Mouse (Mus musculus) lung, postnatal 0 days (tissue): ENCODE data around the gene Dclk1.

ENCODE experiments used
- CTCF ChIP-seq: IDR thresholded peaks from 2 replicates; pipeline ENCODE4 v1.5.1; 2016; ENCODE audit warnings: antibody characterized with exemption, mild to moderate bottlenecking
- EP300 ChIP-seq: IDR thresholded peaks from 2 replicates; pipeline ENCODE4 v1.6.1; 2016; ENCODE audit warnings: antibody characterized with exemption, mild to moderate bottlenecking, control low read depth

GRCm38 (mm10) chr3:55451877-55452276 lies 209.7 kb downstream of the Dclk1 start:
- TF ChIP-seq CTCF (no peak), EP300 (no peak)
